Mouse (Mus musculus) large intestine, adult 2 months (tissue): ENCODE measurements around the gene Gast. TPM values are rescaled to one million over a fixed set of nuclear protein-coding genes. Genes with fewer than 3 reads are reported as not detected.
A peak's percentile ranks its signal among the peaks of the same experiment; 100 is the strongest.
"Not testable (repeated sequence)": the region's sequence is repeated elsewhere in the genome, so short reads cannot be mapped to it uniquely, and the experiment has no call there.

ENCODE experiments used
- DNase-seq: peaks from one replicate; pipeline ENCODE4 v3.0.0-alpha.2; 2012; ENCODE audit warnings: low read depth, low spot score
- WGBS: fragments of 180-500 bp; shearing (Covaris S2); methylation state at CpG from one replicate; pipeline ENCODE4 v1.1.7; 2018; 5-methylcytosine and 5-hydroxymethylcytosine counted together
- polyA plus RNA-seq: library from polyadenylated mRNA; depleted of rRNA; stranded (reverse); fragments of >200 nt; gene quantifications from 2 replicates; pipeline ENCODE4 v1.2.3, GENCODE M21; 2012

The Gast gene
- polyA plus RNA-seq, 1 experiment: not detected

- WGBS: 1% methylated on average over 53 of the region's 58 CpGs
- peak; percentile 100 for DNase-seq
Measured at GRCm38 (mm10) chr11:100319492-100320171, 14.6 kb upstream of the Gast start, which contains the start of gene Eif1. Eif1 (plus strand) TSS chr11:100319885.

DNA sequence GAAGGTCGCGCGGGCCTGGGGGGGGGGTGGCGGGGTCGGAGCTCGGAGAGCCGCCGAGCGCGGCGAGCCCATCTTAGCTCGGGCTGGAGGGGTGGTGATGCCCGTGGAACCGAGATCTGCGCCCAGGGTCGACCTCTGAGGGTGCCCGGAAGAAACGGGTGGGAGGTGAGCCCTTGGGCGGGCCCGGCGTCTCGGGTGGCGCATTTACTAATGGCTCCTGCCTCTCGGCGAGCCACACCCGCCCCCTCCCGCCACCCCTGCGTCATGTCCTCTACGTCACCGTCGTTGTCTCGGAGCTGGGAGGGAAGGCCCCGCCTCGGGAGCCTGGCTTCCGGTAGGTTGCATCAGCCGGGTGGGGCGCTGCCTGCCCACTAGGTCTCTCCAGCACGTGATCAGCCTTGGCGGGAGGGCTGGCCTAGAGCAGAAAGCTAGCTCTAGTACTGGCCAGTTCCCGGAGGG lies 14.0 kb upstream of the Gast start:
- whole genome bisulfite sequencing: under 1% methylated on average over 40 of the region's 40 CpGs
- DNase-seq: peak; percentile 95

DNA sequence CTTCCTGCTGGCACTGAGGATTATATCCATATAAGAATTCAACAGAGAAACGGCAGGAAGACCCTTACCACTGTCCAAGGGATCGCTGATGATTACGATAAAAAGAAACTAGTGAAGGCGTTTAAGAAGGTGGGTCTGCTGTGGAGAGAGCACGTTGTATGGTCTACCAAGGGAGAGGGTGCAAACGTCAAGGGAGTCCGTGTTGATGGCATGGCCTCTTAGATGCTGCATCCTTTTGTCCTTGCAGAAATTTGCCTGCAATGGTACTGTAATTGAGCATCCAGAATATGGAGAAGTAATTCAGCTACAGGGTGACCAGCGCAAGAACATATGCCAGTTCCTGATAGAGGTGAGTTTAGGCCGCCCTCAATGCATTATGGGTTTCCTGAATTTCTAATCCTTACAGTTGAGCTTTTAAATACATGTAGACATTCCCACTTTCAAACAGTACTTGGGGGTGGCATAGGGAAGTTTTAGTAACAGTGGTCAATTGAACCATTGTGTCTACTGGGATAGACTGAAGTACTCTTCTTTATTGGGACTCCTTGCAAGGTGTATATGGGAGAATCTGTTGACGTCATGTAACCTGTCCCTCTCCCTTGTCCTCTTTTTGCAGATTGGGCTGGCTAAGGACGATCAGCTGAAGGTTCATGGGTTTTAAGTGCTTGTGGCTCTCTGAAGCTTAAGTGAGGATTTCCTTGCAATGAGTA lies 13.4 kb upstream of the Gast start:
- WGBS: 7% methylated on average over 11 of the region's 11 CpGs
- not testable (repeated sequence) for DNase-seq

- not testable (repeated sequence) for DNase-seq
- WGBS: 29% methylated on average over 7 of the region's 7 CpGs
Measured at GRCm38 (mm10) chr11:100321479-100322305, 12.5 kb upstream of the Gast start.

DNA sequence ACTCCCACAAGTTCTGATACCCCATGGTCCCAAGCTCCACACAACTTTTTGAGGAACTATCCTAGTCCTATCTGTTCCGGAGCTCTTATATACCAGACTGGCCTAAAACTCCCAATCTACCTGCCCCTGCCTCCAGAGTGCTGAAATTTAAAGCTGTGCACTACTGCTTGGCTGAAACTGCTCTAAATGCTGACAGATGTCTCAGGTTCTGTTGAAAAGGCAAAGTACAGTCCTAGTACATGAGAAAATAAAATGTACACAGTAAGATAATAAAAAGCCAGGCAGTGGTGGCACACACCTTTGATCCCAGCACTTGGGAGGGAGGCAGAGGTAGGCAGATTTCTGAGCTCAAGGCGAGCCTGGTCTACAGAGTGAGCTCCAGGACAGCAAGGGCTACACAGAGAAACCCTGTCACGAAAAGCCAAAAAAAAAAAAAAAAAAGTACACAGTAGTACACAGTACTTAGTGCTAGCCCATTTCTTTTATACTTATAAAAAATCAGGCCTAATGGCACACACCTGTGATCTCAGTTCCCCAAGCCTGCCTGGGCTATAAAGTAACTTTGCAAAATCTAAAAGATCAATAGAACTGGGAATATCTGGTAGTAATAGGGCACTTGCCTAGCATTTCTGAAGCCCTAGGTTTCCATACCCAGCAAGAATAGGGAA lies 11.5 kb upstream of the Gast start:
- no peak for DNase-seq
- 25% methylated on average over 3 of the region's 3 CpGs for WGBS

- 18% methylated on average over 3 of the region's 3 CpGs for WGBS
- DNase-seq: peak; percentile 59
Measured at GRCm38 (mm10) chr11:100323578-100323977, 10.6 kb upstream of the Gast start.

DNA sequence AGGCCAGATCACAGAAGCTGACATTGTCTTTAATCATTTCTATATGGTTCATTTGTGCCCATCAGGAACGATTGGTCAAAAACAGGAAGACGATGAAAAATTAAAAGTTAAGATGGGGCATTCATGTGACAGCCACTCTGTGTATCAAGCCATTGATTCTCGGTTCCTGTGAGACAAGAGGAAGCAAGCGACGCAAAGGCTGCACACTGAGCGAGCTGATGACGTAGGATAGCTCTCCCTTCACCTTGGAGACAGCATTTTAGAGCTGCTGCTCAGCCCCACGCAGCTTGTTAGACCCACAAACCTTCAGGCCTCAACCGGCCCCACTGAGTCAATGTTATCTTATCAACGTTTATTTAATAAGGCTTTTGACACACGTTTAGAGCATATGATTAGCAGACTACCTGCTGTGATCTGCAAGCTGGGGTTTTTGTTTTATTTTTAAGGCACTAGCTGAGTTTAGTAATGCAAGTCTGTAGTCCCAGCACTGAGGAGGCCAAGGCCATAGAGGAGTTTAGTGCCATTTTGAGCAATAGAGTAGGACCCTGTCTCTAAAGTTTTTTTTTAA lies 9.1 kb upstream of the Gast start:
- DNase-seq: no peak
- 76% methylated on average over 11 of the region's 11 CpGs for WGBS

DNA sequence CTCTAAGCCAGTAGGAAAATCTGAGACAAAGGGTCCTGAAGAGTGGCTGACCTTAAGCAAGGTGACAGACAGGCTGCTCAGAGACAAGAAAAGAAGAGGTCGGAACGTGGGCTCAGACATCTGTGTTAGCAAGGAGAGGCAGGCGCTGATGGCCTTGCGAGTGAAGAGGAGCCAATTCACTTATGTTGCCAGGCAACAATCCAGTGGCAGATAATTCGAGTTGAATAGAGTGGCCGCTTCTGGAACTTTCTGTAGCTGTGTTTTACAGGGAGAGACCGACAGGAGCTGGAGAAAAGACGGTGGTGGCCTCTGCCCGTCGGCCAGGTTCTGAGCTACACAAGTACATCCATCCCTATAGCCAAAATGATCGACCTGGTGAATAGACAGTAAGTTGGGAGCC lies 6.9 kb upstream of the Gast start:
- WGBS: 80% methylated on average over 11 of the region's 11 CpGs
- DNase-seq: no peak

DNA sequence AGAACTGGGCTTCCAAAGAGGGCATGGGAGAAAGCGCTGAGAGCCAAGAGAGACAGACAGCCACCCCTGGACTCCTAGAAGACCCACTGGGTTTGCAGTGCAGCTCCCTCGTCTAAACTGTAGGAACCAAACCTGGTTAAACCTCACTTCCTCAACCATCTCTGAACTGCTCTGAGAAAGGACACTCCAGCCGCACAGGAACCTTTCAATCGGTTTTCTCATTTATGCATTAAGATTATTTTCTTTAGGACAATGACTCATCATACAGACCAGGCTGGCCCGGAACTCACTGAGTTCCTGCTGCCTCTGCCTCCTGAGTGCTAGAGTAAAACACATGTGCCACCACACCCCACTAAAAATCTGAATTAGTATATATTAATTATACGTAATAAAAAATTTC lies 6.4 kb upstream of the Gast start:
- DNase-seq: no peak
- WGBS: 72% methylated on average over 6 of the region's 6 CpGs

DNA sequence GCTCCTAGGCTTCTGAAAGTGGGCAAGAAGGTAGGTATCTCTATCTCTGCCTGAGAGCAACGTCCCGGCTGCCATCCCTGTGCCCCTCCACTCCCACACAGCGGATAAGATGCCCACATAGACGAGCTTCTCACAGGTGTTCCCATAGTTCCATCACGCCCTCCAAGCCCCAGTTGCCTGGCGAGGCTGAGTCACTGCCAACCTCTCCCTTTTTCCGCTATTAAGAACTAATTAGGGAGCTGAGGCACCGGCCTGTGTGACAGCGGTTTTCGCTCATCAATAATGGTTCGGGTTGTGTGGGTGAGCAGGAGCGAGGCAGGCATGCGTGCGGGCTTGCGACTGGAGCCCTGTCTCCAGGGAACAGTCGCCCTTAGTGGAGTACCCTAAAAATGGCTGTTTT lies 4.0 kb upstream of the Gast start:
- 72% methylated on average over 16 of the region's 16 CpGs for WGBS
- no peak for DNase-seq

GRCm38 (mm10) chr11:100330816-100331375 lies 3.3 kb upstream of the Gast start:
- WGBS: 47% methylated on average over 8 of the region's 8 CpGs
- not testable (repeated sequence) for DNase-seq

- whole genome bisulfite sequencing: 70% methylated on average over 9 of the region's 9 CpGs
- DNase-seq: no peak
Measured at GRCm38 (mm10) chr11:100332766-100333515, 1.3 kb upstream of the Gast start.

- WGBS: 59% methylated on average over 3 of the region's 3 CpGs
- no peak for DNase-seq
Measured at GRCm38 (mm10) chr11:100335731-100336130, 1.5 kb downstream of the Gast start.

- no peak for DNase-seq
- WGBS: 90% methylated on average over 10 of the region's 10 CpGs
Measured at GRCm38 (mm10) chr11:100344269-100344668, 10.1 kb downstream of the Gast start.

DNA sequence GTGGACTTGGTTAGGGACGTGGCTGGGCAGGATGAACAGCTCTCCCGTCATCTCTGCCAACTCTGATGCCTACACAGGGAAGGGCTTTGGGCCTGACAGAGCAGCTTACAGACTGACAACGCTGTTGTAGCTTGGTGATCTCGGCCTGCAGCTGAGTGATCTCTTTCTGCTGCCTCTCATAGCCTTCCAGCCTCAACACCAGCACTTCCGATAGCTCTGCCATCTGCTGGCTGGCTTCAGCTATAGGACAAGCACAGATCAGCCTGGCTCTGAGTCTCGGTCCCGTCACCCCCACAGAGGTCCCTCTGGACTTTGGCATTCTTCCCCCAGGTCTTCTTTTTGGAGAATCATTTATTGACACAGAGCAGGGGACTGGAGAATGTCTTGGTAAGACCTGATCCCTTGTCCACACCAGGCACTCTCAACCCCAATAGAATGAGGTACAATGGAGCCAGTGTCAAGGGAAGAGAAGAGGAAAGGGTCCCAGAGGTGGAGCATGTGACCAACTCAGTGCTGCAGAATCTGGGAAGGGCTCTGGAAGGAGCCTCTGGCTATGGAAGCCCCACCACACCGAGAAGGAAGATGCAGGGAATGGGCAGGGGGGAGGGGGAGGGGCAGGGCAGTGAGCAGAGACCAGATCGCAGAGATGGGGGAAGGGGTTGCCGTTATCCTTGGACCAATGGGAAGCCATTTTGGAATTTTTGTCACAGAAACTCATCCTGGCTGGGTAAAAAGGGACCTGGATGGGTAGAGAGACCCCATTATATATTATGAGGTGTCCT lies 18.1 kb downstream of the Gast start:
- 42% methylated on average over 10 of the region's 10 CpGs for WGBS
- no peak for DNase-seq

GRCm38 (mm10) chr11:100355151-100355951 lies 21.1 kb downstream of the Gast start:
- WGBS: under 1% methylated on average over 54 of the region's 54 CpGs
- DNase-seq: no peak
